Mouse (Mus musculus) erythroblast, embryonic 14.5 days (primary cell): Measurements from ENCODE around the gene Crybb2. TPM values are rescaled to one million over a fixed set of nuclear protein-coding genes. Genes with fewer than 3 reads are reported as not detected.

ENCODE experiments used
- H3K27me3 ChIP-seq: 2 replicates; pipeline ENCODE4 v1.6.1; 2012; ENCODE audit warnings: inconsistent platforms; ENCODE audit not compliant: control insufficient read depth
- H3K36me3 ChIP-seq: 2 replicates; pipeline ENCODE4 v1.6.1; 2012; ENCODE audit warnings: mild to moderate bottlenecking, inconsistent platforms; ENCODE audit not compliant: control insufficient read depth
- H3K4me1 ChIP-seq: 2 replicates; pipeline ENCODE4 v1.6.1; 2012; ENCODE audit warnings: inconsistent platforms; ENCODE audit not compliant: control insufficient read depth
- H3K4me3 ChIP-seq: replicated peaks from 2 replicates; pipeline ENCODE3; 2012; ENCODE audit warnings: moderate library complexity, mild to moderate bottlenecking, inconsistent platforms
- H3K9me3 ChIP-seq: 2 replicates; pipeline ENCODE4 v1.6.1; 2012; ENCODE audit warnings: low read length, inconsistent platforms, mixed read lengths; ENCODE audit not compliant: control insufficient read depth
- GATA1 ChIP-seq: IDR thresholded peaks from 2 replicates; pipeline ENCODE4 v1.6.1; 2012; ENCODE audit warnings: low read length, inconsistent platforms, mixed read lengths
- TAL1 ChIP-seq: IDR thresholded peaks from 3 replicates; pipeline ENCODE4 v1.6.1; 2012; ENCODE audit warnings: low read length, inconsistent platforms, mixed read lengths
- polyA plus RNA-seq: library from polyadenylated mRNA; stranded (reverse); fragments of >175 nt; gene quantifications from 2 replicates; pipeline ENCODE4 v1.2.3, GENCODE M21; 2012

The Crybb2 gene
- polyA plus RNA-seq, 1 experiment, result not detected

DNA sequence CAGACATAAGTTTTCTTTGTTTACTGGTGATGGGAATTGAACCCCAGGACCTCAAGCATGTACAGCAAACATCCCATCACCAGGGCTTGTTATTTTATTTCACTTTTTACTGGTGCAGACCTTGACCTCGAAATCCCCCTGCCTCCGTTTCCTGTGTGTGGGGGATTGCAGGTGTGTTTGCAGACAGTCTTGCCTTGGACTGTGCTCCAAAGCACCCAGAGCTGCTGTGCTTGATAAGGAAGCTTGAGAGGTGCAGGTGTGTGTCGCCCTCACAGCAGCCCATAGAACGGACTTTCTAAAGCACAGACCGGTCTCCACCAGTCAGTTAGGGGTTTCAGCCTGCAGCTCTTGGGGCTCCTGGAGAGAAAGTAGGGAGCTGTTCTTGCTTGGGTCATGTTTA lies 43.2 kb downstream of the Crybb2 start:
- no peaks in the 10 kb centered on the region for H3K4me1 ChIP-seq
- no peaks in the 10 kb centered on the region for H3K27me3 ChIP-seq
- H3K9me3 ChIP-seq, result no peaks in the 10 kb centered on the region
- no peak overlapping the region for H3K4me3 ChIP-seq
- TF ChIP-seq TAL1 (no peak), GATA1 (no peak)
- no peaks in the 10 kb centered on the region for H3K36me3 ChIP-seq

DNA sequence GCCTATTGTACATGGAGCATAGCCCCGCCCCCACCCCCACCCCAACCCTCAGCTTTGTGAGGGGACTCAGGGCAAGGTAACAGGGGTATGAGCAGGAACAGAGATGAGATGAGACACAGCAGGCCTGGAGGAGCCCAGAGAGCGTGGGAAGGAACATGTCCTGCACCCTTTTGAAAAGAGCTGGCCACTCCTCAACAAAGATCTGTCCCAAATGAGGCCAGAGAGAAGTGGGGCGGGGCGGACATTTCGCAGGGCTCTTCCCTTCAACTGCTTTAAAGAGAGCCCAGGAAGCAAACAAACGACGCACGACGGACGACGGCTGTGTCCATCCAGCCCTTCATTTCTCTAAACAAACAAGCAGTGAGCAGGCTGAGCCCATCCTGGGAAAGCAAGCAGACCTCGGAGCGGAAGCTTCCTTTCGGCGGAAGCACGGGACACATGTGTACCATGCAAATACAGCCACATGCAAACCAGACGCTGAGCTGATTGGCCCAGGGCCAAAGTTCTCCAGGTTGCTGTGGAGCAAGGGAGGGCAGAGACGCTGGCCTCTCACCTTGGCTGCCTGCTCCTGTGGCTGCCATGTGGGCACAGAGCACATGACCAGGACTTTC lies 45.7 kb downstream of the Crybb2 start:
- no peaks in the 10 kb centered on the region for H3K4me1 ChIP-seq
- TF ChIP-seq GATA1 (no peak), TAL1 (no peak)
- no peak overlapping the region for H3K4me3 ChIP-seq
- no peaks in the 10 kb centered on the region for H3K36me3 ChIP-seq
- no peaks in the 10 kb centered on the region for H3K27me3 ChIP-seq
- no peaks in the 10 kb centered on the region for H3K9me3 ChIP-seq

DNA sequence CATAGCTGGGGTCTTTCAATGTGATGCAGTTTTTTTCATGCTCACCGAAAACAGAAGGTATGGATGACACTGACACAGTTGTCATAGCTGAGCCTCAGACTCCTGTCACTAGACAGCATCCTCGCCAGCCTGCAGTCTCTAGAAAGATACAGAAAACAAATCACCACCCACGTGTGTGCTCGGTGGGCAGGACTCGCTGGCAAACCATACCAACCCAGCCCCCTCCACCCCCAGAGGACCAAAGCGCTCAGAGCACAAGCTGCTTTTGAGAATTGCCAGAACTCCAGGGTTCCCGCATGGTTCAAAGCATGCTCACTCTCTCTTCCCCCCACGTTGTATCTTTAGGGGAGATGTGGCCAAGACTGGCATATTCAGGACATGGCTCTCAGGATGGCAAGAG lies 51.7 kb downstream of the Crybb2 start:
- H3K36me3 ChIP-seq, result no peaks in the 10 kb centered on the region

DNA sequence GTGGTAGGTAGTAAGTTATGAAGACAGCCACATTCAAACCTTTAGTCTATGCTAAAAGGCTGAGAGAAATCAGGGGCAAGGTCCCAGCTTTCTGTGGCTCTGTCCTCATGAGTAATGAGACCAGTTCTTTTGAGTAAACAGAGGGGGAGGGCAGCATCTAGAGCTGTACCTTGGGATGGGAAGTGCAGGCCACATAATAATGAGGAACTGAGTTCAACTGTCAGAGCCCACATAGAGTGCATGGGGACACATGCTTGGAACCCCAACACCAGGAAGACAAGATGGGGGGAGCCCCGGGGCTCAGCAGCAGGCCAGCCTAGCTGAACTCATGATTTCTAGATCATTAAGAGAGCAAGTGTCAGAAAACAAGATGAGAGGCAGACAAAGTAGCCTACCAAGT lies 52.9 kb downstream of the Crybb2 start:
- peaks cover 13% of the 10 kb centered on the region for H3K27me3 ChIP-seq
- H3K9me3 ChIP-seq, result no peaks in the 10 kb centered on the region
- no peaks in the 10 kb centered on the region for H3K4me1 ChIP-seq
- no peaks in the 10 kb centered on the region for H3K36me3 ChIP-seq
- H3K4me3 ChIP-seq, result no peak overlapping the region
- TF ChIP-seq TAL1 (no peak), GATA1 (no peak)

More for the DNA sequence above, 51.7 kb downstream of the Crybb2 start:
- no peak for TF ChIP-seq GATA1
- TF ChIP-seq TAL1, result no peak
- peaks cover 13% of the 10 kb centered on the region for H3K27me3 ChIP-seq
- H3K4me3 ChIP-seq, result no peak overlapping the region
- no peaks in the 10 kb centered on the region for H3K9me3 ChIP-seq
- no peaks in the 10 kb centered on the region for H3K4me1 ChIP-seq

DNA sequence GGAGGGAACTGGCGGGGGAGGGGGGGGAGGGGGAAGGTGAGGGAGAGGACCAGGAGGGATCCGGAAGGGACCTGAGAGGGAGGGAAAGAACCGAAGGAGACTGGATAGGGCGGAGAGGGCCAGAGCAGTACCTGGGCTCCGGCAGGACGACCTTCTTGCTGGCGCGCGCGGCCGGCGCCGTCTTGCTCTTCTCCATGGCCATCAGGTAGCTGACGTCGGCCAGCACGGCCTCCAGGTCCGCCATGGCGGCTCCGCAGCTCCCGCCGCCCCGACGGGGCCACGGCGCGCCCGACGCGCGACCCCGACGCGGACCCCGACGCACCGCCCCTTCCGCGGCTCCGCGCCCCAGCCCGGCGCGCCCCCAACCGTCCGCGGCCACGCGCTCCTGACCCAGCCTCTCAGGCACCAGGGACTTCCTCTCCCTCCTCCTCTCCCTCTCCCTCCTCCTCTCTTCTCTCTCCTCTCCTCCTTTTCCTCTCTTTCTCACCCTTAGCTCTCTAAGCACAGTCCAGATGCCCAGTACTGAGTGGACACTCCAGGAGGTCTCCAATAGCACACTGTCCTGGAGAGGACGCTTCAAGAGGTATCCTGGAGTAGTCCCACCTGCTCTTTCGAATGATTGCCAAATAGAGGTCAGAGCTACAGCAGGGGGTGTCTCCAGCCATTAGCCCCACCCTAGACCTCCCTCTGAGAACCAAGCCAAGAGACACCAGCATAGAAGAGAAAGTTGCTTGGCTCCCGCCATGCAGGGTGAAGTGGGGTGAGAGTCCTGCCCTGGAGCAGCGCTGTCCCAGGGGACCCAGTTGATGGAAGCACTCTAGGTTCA lies 54.5 kb downstream of the Crybb2 start, which contains the start of gene Grk3:
Gene Grk3, minus strand, starts transcription at position 556 of the 826 bp plus-strand sequence.
- no peak for TF ChIP-seq GATA1
- TF ChIP-seq TAL1, result no peak
- no peaks in the 10 kb centered on the region for H3K4me1 ChIP-seq
- peaks cover 13% of the 10 kb centered on the region for H3K27me3 ChIP-seq
- no peaks in the 10 kb centered on the region for H3K9me3 ChIP-seq
- no peaks in the 10 kb centered on the region for H3K36me3 ChIP-seq
- peak within 1 kb of the TSS; percentile 56 for H3K4me3 ChIP-seq

DNA sequence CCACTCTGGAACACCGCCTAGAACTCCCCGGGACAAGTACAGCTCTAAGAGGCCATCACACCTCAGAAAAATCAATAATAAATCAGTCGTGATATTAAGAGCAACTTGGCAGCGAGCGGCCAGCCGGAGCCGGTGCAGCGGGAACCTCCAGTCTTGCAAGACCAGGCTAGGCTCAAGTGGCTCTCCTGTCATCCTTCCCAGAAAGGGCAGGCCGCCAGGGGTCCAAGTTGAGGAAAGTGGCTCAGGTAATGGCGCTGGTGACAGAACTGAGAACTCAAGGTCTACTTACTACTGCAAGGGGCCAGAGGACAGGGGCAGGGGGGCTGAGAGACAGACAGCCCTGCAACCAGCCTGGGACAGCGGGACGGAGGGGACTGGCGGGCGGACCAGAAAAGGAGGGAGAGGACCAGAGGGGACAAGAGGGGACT lies 55.1 kb downstream of the Crybb2 start:
- TF ChIP-seq GATA1 (no peak), TAL1 (no peak)
- Histone ChIP-seq H3K36me3 (no peaks in the 10 kb centered on the region), H3K4me3 (peak overlapping the region; percentile 56), H3K4me1 (no peaks in the 10 kb centered on the region), H3K27me3 (peaks cover 13% of the 10 kb centered on the region), H3K9me3 (no peaks in the 10 kb centered on the region)

DNA sequence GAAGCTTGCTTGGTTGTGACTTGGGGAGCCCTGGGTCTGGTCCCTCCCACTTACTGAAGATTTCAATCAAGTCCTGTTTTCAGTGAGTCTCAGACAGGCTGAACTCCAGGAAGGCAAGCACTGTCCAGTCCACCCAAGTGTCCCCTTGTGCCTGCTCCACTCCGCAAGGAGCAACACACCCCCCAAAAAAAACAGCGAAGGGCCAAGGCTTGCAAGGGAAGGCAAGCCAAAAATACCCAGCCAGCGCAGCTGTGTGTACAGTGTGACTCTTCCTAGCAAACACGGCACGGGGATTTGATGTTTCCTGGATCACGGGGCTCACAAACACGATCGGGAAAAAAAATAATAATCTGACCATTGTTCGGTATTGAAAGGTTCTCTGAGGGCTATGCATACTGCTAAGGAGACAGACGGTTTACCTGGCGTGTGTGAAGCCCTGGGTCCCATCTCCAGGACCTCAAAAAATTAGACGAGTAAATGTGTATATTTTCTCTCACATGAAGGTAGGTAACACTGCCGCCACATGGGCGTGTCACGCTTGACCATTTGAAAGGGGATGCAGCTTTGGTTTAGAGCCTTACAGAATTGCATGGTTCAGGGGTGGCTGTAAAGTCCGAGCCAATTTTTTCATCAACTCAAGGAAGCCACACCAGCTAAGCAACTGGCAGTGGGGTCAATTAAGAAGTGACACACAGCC lies 55.7 kb downstream of the Crybb2 start:
- no peaks in the 10 kb centered on the region for H3K9me3 ChIP-seq
- TF ChIP-seq GATA1 (no peak), TAL1 (no peak)
- peak overlapping the region; percentile 56 for H3K4me3 ChIP-seq
- H3K4me1 ChIP-seq, result no peaks in the 10 kb centered on the region
- no peaks in the 10 kb centered on the region for H3K36me3 ChIP-seq
- peaks cover 13% of the 10 kb centered on the region for H3K27me3 ChIP-seq

DNA sequence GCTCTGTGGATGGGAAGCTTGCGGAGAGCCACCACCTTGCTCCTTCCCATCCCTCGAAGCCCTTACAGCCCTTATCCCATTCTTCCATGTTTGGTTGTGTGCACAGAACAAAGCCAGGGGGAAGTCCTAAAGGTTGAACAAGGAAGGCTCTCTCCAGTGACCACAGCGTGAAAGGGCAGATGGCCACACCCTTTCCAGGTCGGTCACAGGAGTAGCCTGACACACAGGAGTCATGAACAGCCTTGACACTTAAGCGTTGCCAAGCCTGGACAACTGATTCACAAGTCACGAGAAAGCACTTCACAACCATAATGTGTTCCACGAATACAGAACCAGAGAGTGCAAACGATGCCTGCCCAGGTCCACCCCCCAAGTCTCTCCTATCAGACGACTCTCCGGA lies 58.0 kb downstream of the Crybb2 start:
- no peak overlapping the region for H3K4me3 ChIP-seq
- no peaks in the 10 kb centered on the region for H3K4me1 ChIP-seq
- no peaks in the 10 kb centered on the region for H3K9me3 ChIP-seq
- H3K27me3 ChIP-seq, result peaks cover 13% of the 10 kb centered on the region
- TF ChIP-seq TAL1 (no peak), GATA1 (no peak)
- no peaks in the 10 kb centered on the region for H3K36me3 ChIP-seq

DNA sequence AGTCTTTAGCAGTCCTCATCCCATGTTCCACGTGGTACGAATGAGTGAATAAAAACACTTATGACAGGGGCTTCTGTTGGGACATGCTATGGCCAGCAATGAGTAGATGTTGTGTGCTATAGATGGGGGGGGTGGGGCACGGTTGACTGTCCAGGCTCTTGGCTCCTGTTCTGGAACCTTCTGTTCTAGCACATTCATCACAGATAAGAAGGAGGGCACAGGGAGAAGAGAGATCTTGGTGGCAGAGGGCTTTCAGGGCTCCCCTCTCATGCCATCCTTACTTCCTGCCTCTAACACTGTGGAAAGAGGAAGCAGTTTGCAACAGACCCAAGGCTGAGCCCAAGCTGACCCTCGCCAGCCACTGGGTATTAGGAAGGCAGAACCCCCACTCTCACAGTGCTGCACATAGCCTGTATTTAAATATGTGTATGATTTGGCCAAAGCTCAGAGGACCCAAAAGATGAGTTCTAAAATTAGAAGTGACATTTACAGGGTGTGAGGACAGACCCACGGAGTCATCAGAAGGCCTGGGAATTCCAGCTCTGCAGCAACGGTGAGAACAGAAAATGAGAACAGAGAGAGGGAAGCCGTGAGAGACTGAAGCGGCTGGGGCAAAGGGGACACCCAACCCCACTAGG lies 60.6 kb downstream of the Crybb2 start:
- Histone ChIP-seq H3K9me3 (no peaks in the 10 kb centered on the region), H3K4me3 (no peak overlapping the region), H3K27me3 (no peaks in the 10 kb centered on the region), H3K4me1 (no peaks in the 10 kb centered on the region), H3K36me3 (no peaks in the 10 kb centered on the region)
- TF ChIP-seq GATA1 (no peak), TAL1 (no peak)
